13 mouse cellular contexts compared by ENCODE assay signal in the genomic region with DNA sequence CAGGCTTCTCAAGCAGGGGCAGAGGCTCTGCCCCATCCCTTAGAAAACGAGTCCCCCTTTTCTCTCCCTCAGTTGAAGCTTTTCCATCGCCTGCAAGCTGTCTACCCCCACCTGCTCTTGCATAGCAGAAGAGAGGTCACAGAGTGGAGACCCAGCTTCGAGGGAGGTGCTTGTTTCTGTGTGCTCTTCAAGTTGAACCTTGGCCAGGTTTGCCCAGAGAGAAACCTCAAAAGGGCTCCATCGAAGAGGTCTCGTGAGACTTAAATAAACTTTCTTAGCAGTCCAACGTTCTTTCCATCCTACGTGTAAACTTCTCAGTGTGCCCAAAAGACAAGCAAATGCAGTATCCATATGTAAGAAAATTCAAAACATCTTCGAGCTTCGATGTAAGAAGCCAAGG. TPM values are rescaled to one million over a fixed set of nuclear protein-coding genes. Genes with fewer than 3 reads are reported as not detected.
A peak's percentile ranks its signal among the peaks of the same experiment; 100 is the strongest.
DNase-seq lines count a peak whose midpoint lies in the region; ATAC-seq and TF ChIP-seq lines count a peak whose summit lies in the region.
"Had no signal": no experiment of that assay in that cellular context is flagged by ENCODE, and none has a peak within 500 bp of the region (broad histone marks: within the 10 kb centered on the region; RNA-seq: fewer than 3 reads in every experiment).

No protein-coding gene starts in this region.

- peaks cover 32% of the 10 kb centered on the region for H3K4me1 ChIP-seq in heart, embryonic 10.5 days
- H3K4me1 ChIP-seq in liver, embryonic 11.5 days (replicated peaks; ENCODE audit: control insufficient read depth, insufficient read depth, low read length): peaks cover 16% of the 10 kb centered on the region
- peaks cover 35% of the 10 kb centered on the region for H3K4me1 ChIP-seq in hindbrain, embryonic 12.5 days
- peaks cover 26% of the 10 kb centered on the region for H3K4me1 ChIP-seq in liver, postnatal 0 days (ENCODE audit: insufficient read depth)

- no peak overlapping the region for H3K4me3 ChIP-seq in heart, embryonic 10.5 days
- H3K4me3 ChIP-seq in liver, embryonic 11.5 days (ENCODE audit: low read depth, low read length): no peak overlapping the region
- H3K4me3 ChIP-seq in hindbrain, embryonic 12.5 days: no peak overlapping the region
- no peak overlapping the region for H3K4me3 ChIP-seq in liver, postnatal 0 days (ENCODE audit: low read depth, low read length)

- no peaks in the 10 kb centered on the region for H3K9me3 ChIP-seq in heart, embryonic 10.5 days
- no peaks in the 10 kb centered on the region for H3K9me3 ChIP-seq in liver, embryonic 11.5 days (ENCODE audit: control insufficient read depth, low read length)
- H3K9me3 ChIP-seq in hindbrain, embryonic 12.5 days (replicated peaks): no peaks in the 10 kb centered on the region
- no peaks in the 10 kb centered on the region for H3K9me3 ChIP-seq in liver, postnatal 0 days (ENCODE audit: low read length)

- TF ChIP-seq EP300 in liver, postnatal 0 days (IDR thresholded peaks at IDR 0.05; ENCODE audit: low read depth): no peak

- no peak overlapping the region for H3K9ac ChIP-seq in liver, embryonic 11.5 days (ENCODE audit: low read depth, low read length)
- H3K9ac ChIP-seq in hindbrain, embryonic 12.5 days: no peak overlapping the region
- peak overlapping the region; percentile 41; the same call in 1 of the 2 replicates for H3K9ac ChIP-seq in liver, postnatal 0 days (replicated peaks)

- no peaks in the 10 kb centered on the region for H3K36me3 ChIP-seq in heart, embryonic 10.5 days
- H3K36me3 ChIP-seq in liver, embryonic 11.5 days (ENCODE audit: control insufficient read depth, insufficient read depth, low read length): peaks cover 4% of the 10 kb centered on the region; the same call in 1 of the 2 replicates
- H3K36me3 ChIP-seq in hindbrain, embryonic 12.5 days: no peaks in the 10 kb centered on the region
- no peaks in the 10 kb centered on the region for H3K36me3 ChIP-seq in liver, postnatal 0 days (replicated peaks; ENCODE audit: insufficient read depth, low read length)

- no peak overlapping the region; the same call in 1 of the 2 replicates for H3K4me2 ChIP-seq in liver, embryonic 11.5 days
- no peak overlapping the region for H3K4me2 ChIP-seq in hindbrain, embryonic 12.5 days (replicated peaks)
- H3K4me2 ChIP-seq in liver, postnatal 0 days (ENCODE audit: low read depth, low read length): peak overlapping the region; percentile 9; the same call in 1 of the 2 replicates

- H3K27me3 ChIP-seq in heart, embryonic 10.5 days (ENCODE audit: insufficient read depth, poor library complexity, severe bottlenecking): no peaks in the 10 kb centered on the region
- no peaks in the 10 kb centered on the region for H3K27me3 ChIP-seq in liver, embryonic 11.5 days (replicated peaks; ENCODE audit: control insufficient read depth, insufficient read depth, low read length)
- H3K27me3 ChIP-seq in hindbrain, embryonic 12.5 days: no peaks in the 10 kb centered on the region
- no peaks in the 10 kb centered on the region for H3K27me3 ChIP-seq in liver, postnatal 0 days (ENCODE audit: insufficient read depth, low read length)

- H3K27ac ChIP-seq in heart, embryonic 10.5 days: peak overlapping the region; percentile 84
- H3K27ac ChIP-seq in liver, embryonic 11.5 days (ENCODE audit: low read depth, low read length): no peak overlapping the region
- peak overlapping the region; percentile 74; the same call in 1 of the 2 replicates for H3K27ac ChIP-seq in hindbrain, embryonic 12.5 days
- peak overlapping the region; percentile 26 for H3K27ac ChIP-seq in liver, postnatal 0 days (ENCODE audit: low read depth)
- H3K27ac ChIP-seq: macrophage had no signal

- TF ChIP-seq CTCF in liver, postnatal 0 days (IDR thresholded peaks at IDR 0.05; ENCODE audit: low read depth): no peak

- no peak for DNase-seq in heart, embryonic 10.5 days (ENCODE audit: low spot score)
- no peak for DNase-seq in heart, adult 9 months (ENCODE audit: low spot score in 2 of 2)
- DNase-seq in liver, embryonic 11.5 days (ENCODE audit: low spot score): no peak
- no peak for DNase-seq in liver
- no peak for DNase-seq in liver, postnatal 0 days
- no peak for DNase-seq in urinary bladder, postnatal 36 days (ENCODE audit: low spot score in 2 of 2)
- DNase-seq in cerebellum, adult 11-12 months: no peak
- DNase-seq: adrenal gland, adult 8-10 months had no signal

- WGBS in heart, embryonic 10.5 days: 64% methylated on average over 9 of the region's 9 CpGs
- 62% methylated on average over 9 of the region's 9 CpGs for WGBS in liver, embryonic 11.5 days
- WGBS in hindbrain, embryonic 12.5 days: 58% methylated on average over 9 of the region's 9 CpGs
- WGBS in liver, postnatal 0 days (ENCODE audit: insufficient replicate concordance): 54% methylated on average over 9 of the region's 9 CpGs

- peak; percentile 28; the same call in 1 of the 2 replicates for ATAC-seq in liver, embryonic 11.5 days (replicated peaks; ENCODE audit: low FRiP score)
- ATAC-seq in hindbrain, embryonic 12.5 days (ENCODE audit: low FRiP score): peak; percentile 4; the same call in 1 of the 2 replicates
- peak; percentile 50; the same call in 1 of the 2 replicates for ATAC-seq in liver, postnatal 0 days
- ATAC-seq: forebrain, embryonic 16.5 days had no signal

RNA-seq across cellular contexts. Expression of a gene that starts 16.9 kb away (rescaled TPM):
- polyA plus RNA-seq in heart, embryonic 10.5 days (2016; fragmentation: Nextera tagmentation; extraction: Ambion mirVana): 17.2 and 19.2 TPM in 2 replicates
- 67.2 and 77.0 TPM in 2 replicates for polyA plus RNA-seq in liver, embryonic 11.5 days (2014; fragmentation: Nextera tagmentation; extraction: Ambion mirVana)
- polyA plus RNA-seq in hindbrain, embryonic 12.5 days (2016; fragmentation: Nextera tagmentation; extraction: Ambion mirVana): 28.4 and 32.6 TPM in 2 replicates
- polyA plus RNA-seq in liver, postnatal 0 days (2015; fragmentation: Nextera tagmentation; extraction: Ambion mirVana): 15.7 and 16.7 TPM in 2 replicates
- polyA plus RNA-seq: C2C12 had no signal

RNA-seq across cellular contexts. Expression of a gene that starts 37.8 kb away (rescaled TPM):
- not detected in 2 replicates for polyA plus RNA-seq in heart, embryonic 10.5 days (2016; fragmentation: Nextera tagmentation; extraction: Ambion mirVana)
- not detected in 2 replicates for polyA plus RNA-seq in liver, embryonic 11.5 days (2014; fragmentation: Nextera tagmentation; extraction: Ambion mirVana)
- 1.0 and 1.3 TPM in 2 replicates for polyA plus RNA-seq in hindbrain, embryonic 12.5 days (2016; fragmentation: Nextera tagmentation; extraction: Ambion mirVana)
- polyA plus RNA-seq in liver, postnatal 0 days (2015; fragmentation: Nextera tagmentation; extraction: Ambion mirVana): not detected in 2 replicates
- polyA plus RNA-seq: C2C12; forebrain, embryonic 16.5 days; large intestine, adult 2 months; macrophage had no signal

RNA-seq across cellular contexts. Expression of a gene that starts 43.0 kb away (rescaled TPM):
- 32.8 and 34.2 TPM in 2 replicates for polyA plus RNA-seq in heart, embryonic 10.5 days (2016; fragmentation: Nextera tagmentation; extraction: Ambion mirVana)
- 35.0 and 38.9 TPM in 2 replicates for polyA plus RNA-seq in liver, embryonic 11.5 days (2014; fragmentation: Nextera tagmentation; extraction: Ambion mirVana)
- 36.1 and 38.1 TPM in 2 replicates for polyA plus RNA-seq in hindbrain, embryonic 12.5 days (2016; fragmentation: Nextera tagmentation; extraction: Ambion mirVana)
- polyA plus RNA-seq in liver, postnatal 0 days (2015; fragmentation: Nextera tagmentation; extraction: Ambion mirVana): 38.4 and 46.0 TPM in 2 replicates
